Mouse (Mus musculus) urinary bladder, postnatal 25 days (tissue): ENCODE results near the gene Chrna4.
A peak's percentile ranks its signal among the peaks of the same experiment; 100 is the strongest.

Experiments used
- DNase-seq: peaks from one replicate; pipeline ENCODE4 v3.0.0; 2022; ENCODE audit warnings: low spot score

The Chrna4 gene

GRCm38 (mm10) chr2:181043437-181043836 lies at the start of gene Chrna4:
Gene Chrna4 (minus strand): TSS chr2:181043546.
- DNase-seq: no peak

GRCm38 (mm10) chr2:181090123-181090522 lies 46.8 kb upstream of the Chrna4 start:
- DNase-seq: no peak

GRCm38 (mm10) chr2:181084997-181085396 lies 41.7 kb upstream of the Chrna4 start:
- no peak for DNase-seq

GRCm38 (mm10) chr2:181083945-181084344 lies 40.6 kb upstream of the Chrna4 start:
- no peak for DNase-seq

GRCm38 (mm10) chr2:181080886-181081285 lies 37.5 kb upstream of the Chrna4 start:
- no peak for DNase-seq

- no peak for DNase-seq
Measured at GRCm38 (mm10) chr2:181079518-181079917, 36.2 kb upstream of the Chrna4 start.

GRCm38 (mm10) chr2:181078908-181079307 lies 35.6 kb upstream of the Chrna4 start:
- no peak for DNase-seq

GRCm38 (mm10) chr2:181075501-181075900 lies 32.2 kb upstream of the Chrna4 start:
- no peak for DNase-seq

GRCm38 (mm10) chr2:181072403-181072714 lies 29.0 kb upstream of the Chrna4 start:
- no peak for DNase-seq

- DNase-seq: peak; percentile 79
Measured at GRCm38 (mm10) chr2:181071706-181072402, 28.5 kb upstream of the Chrna4 start.

GRCm38 (mm10) chr2:181070136-181070535 lies 26.8 kb upstream of the Chrna4 start:
- DNase-seq: no peak

- no peak for DNase-seq
Measured at GRCm38 (mm10) chr2:181068499-181068898, 25.2 kb upstream of the Chrna4 start.

GRCm38 (mm10) chr2:181065827-181066226 lies 22.5 kb upstream of the Chrna4 start:
- no peak for DNase-seq

- peak; percentile 75 for DNase-seq
Measured at GRCm38 (mm10) chr2:181060127-181060526, 16.8 kb upstream of the Chrna4 start.

- DNase-seq: no peak
Measured at GRCm38 (mm10) chr2:181058193-181058592, 14.8 kb upstream of the Chrna4 start.

- DNase-seq: no peak
Measured at GRCm38 (mm10) chr2:181057341-181057740, 14.0 kb upstream of the Chrna4 start.

- no peak for DNase-seq
Measured at GRCm38 (mm10) chr2:181052171-181052570, 8.8 kb upstream of the Chrna4 start.

- no peak for DNase-seq
Measured at GRCm38 (mm10) chr2:181048986-181049385, 5.6 kb upstream of the Chrna4 start.

- no peak for DNase-seq
Measured at GRCm38 (mm10) chr2:181048252-181048945, 5.1 kb upstream of the Chrna4 start.

- DNase-seq: no peak
Measured at GRCm38 (mm10) chr2:181044001-181044400, 655 bp upstream of the Chrna4 start.

- DNase-seq: no peak
Measured at GRCm38 (mm10) chr2:181042376-181042775, 970 bp downstream of the Chrna4 start.

- DNase-seq: no peak
Measured at GRCm38 (mm10) chr2:181041941-181042340, 1.4 kb downstream of the Chrna4 start.

- no peak for DNase-seq
Measured at GRCm38 (mm10) chr2:181039356-181039680, 4.0 kb downstream of the Chrna4 start.
